Mouse (Mus musculus): ENCODE measurements around the gene 4931406C07Rik. TPM values are rescaled to one million over a fixed set of nuclear protein-coding genes. Genes with fewer than 3 reads are reported as not detected.

The 4931406C07Rik gene
- polyA plus RNA-seq, 1 experiment: 5.2 TPM

DNA sequence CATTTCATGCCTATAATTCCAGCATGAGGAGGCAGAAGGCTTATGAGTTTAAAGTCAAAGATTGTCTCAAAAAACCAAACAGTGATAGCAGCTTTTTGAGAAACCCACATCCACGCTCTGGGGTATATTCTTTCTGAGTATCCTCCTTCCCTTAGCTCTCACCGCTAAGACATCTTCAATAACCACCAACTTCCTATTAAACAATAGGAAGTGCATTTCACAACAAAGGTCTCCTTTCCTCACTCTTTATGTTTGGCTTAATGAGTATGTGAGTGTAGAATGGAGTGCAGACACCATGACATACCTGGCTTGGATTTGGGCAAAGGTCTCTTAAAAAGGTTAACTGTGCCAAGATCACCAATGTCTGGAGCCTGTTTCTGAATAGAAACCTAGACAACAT lies 32.3 kb downstream of the 4931406C07Rik start:
- H3K4me3 ChIP-seq (replicated peaks): no peak overlapping the region
- H3K4me1 ChIP-seq: peaks cover 27% of the 10 kb centered on the region
- H3K9me3 ChIP-seq: no peaks in the 10 kb centered on the region
- peaks cover 89% of the 10 kb centered on the region for H3K36me3 ChIP-seq (replicated peaks; ENCODE audit: low read length)
- no peaks in the 10 kb centered on the region for H3K27me3 ChIP-seq (replicated peaks)
- TF ChIP-seq GATA1 (IDR thresholded peaks at IDR 0.05; ENCODE audit: borderline replicate concordance, low read length) (no peak), FLI1 (IDR thresholded peaks at IDR 0.05; ENCODE audit: low read length) (no peak)

DNA sequence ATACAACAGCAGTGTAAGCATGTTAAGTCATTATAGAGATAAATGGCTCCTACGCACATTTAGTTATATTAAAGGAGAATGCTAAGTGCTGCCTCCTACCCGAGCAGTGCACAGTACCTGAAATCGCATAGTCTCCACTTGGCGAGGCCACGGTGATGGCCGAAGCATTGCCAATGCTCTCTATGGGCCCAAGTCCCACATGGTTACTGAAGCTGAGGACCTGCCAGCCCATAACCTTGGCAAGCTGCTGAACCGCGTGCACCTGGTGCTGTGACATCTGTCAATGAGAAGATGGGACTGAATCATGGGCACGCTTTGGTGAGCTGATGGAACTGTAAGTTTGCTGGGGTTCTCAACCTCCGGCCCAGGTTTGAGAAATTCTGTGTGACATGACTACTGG lies 42.8 kb downstream of the 4931406C07Rik start:
- Histone ChIP-seq H3K36me3 (replicated peaks; ENCODE audit: low read length) (peaks cover 89% of the 10 kb centered on the region), H3K4me3 (replicated peaks) (no peak overlapping the region), H3K27me3 (replicated peaks) (no peaks in the 10 kb centered on the region), H3K9me3 (no peaks in the 10 kb centered on the region), H3K4me1 (peaks cover 9% of the 10 kb centered on the region; the same call in 1 of the 2 replicates)
- no peak for TF ChIP-seq GATA1 (IDR thresholded peaks at IDR 0.05; ENCODE audit: borderline replicate concordance, low read length)
- TF ChIP-seq FLI1 (IDR thresholded peaks at IDR 0.05; ENCODE audit: low read length): no peak

DNA sequence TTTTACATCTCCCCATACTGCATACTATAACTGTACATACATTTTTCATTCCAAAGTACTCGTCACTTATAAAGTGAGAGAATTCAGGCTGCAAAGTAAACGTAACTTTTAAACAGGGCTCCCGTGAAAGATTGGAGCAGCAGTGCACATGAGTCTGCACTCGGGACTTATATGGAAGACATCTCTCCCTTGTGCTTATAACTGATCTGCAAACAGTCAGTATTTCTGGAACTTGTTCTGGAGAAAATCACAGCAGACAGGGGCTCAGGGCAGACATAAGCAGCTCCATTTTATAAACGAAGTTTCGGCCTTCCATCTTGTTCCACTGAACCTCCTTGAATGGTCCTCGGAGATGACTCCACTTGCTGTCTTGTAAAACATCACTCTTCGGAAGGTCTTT lies 44.3 kb downstream of the 4931406C07Rik start:
- H3K36me3 ChIP-seq (replicated peaks; ENCODE audit: low read length): peaks cover 77% of the 10 kb centered on the region
- peaks cover 9% of the 10 kb centered on the region; the same call in 1 of the 2 replicates for H3K4me1 ChIP-seq
- TF ChIP-seq GATA1 (IDR thresholded peaks at IDR 0.05; ENCODE audit: borderline replicate concordance, low read length) (no peak), FLI1 (IDR thresholded peaks at IDR 0.05; ENCODE audit: low read length) (no peak)

DNA sequence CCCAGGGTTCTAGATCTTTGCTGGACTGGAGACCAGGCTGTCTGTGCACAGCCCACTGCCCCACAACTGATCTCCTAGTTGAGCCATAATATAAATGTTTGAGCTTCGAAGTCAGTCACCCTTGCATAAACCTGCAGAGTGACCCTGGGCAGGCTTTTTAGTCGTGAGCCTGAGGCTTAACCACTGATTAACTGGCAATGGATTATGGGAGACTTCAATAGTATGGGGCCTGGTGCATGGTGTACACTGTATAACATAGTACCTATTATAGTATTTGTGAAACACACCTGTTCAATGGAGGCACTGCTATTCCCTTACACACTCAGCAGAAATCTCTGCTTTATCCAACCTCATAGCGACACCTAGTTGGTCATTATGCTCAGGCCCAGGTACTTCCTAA lies 50.0 kb downstream of the 4931406C07Rik start:
- peaks cover 11% of the 10 kb centered on the region; the same call in 1 of the 2 replicates for H3K4me1 ChIP-seq
- peaks cover 21% of the 10 kb centered on the region for H3K27me3 ChIP-seq (replicated peaks)
- H3K9me3 ChIP-seq: no peaks in the 10 kb centered on the region
- H3K4me3 ChIP-seq (replicated peaks): no peak overlapping the region
- peaks cover 20% of the 10 kb centered on the region for H3K36me3 ChIP-seq (replicated peaks; ENCODE audit: low read length)
- TF ChIP-seq GATA1 (IDR thresholded peaks at IDR 0.05; ENCODE audit: borderline replicate concordance, low read length): no peak

More for the DNA sequence above, 44.3 kb downstream of the 4931406C07Rik start:
- H3K4me3 ChIP-seq (replicated peaks): no peak overlapping the region
- no peaks in the 10 kb centered on the region for H3K27me3 ChIP-seq (replicated peaks)
- H3K9me3 ChIP-seq: no peaks in the 10 kb centered on the region

DNA sequence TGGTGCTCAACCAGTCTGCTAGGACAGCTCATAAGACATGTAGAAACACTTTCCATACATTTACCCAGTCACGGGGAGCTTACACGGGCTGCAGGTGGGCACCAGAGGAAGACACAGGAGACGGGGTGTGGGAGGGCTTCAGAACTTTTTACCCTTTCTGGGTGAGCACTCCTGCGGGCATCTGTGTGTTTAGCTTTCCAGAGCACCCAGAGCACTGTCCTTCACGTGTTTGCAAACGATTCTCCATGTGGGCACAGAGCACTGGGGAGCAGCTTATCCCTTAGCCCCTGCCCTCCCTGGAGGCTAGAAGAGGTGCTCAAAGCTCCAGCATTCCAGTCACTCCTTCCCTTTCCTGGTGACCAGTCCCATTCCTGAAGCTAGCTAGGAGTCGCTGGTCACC lies 51.7 kb downstream of the 4931406C07Rik start:
- Histone ChIP-seq H3K36me3 (replicated peaks; ENCODE audit: low read length) (peaks cover 7% of the 10 kb centered on the region), H3K4me3 (replicated peaks) (no peak overlapping the region), H3K9me3 (no peaks in the 10 kb centered on the region), H3K27me3 (replicated peaks) (peaks cover 21% of the 10 kb centered on the region), H3K4me1 (peaks cover 11% of the 10 kb centered on the region; the same call in 1 of the 2 replicates)
- no peak for TF ChIP-seq FLI1 (IDR thresholded peaks at IDR 0.05; ENCODE audit: low read length)
- TF ChIP-seq GATA1 (IDR thresholded peaks at IDR 0.05; ENCODE audit: borderline replicate concordance, low read length): no peak

DNA sequence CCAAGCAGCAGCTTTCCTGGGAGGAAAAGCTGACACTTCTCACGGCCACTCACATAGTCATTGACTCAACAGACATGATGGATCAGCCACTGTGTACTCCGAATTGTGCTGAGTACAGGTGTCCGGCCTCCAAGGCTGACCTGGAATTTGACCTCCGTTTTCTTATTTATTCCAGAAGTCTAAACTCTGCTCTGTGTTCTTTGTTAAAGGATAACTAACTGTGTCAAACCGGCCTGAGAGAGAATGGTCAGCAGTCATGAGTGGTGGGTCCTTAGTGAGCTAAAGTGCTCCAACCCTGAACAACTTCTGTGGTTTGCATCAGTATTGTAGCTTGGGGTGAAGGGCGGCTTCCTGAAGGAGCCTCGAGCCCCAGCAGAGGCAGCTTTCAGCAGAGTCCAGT lies 54.1 kb downstream of the 4931406C07Rik start:
- TF ChIP-seq GATA1 (IDR thresholded peaks at IDR 0.05; ENCODE audit: borderline replicate concordance, low read length) (no peak), FLI1 (IDR thresholded peaks at IDR 0.05; ENCODE audit: low read length) (no peak)
- H3K27me3 ChIP-seq (replicated peaks): peaks cover 25% of the 10 kb centered on the region

DNA sequence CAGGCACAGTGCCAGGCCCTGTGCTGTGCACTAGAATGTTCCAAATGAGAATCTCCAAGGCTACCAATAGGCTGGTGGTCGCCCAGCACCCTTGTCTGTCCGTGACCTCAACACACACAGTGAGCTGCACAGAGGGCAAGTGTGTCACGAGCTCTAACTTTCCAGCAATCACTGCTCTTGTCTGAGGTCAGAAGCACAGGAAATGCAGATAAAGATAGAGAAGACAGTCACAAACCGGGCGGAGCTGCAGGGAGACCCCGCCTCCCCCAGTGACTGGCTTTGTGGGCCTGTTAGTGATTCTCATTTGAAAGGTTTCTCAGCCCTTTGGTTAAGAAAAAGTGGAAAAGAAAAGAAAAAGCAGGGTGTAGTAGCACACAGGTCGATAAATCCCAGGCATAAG lies 55.9 kb downstream of the 4931406C07Rik start:
- Histone ChIP-seq H3K27me3 (replicated peaks) (peaks cover 27% of the 10 kb centered on the region), H3K9me3 (peaks cover 15% of the 10 kb centered on the region), H3K4me3 (replicated peaks) (no peak overlapping the region), H3K36me3 (replicated peaks; ENCODE audit: low read length) (no peaks in the 10 kb centered on the region), H3K4me1 (peaks cover 8% of the 10 kb centered on the region; the same call in 1 of the 2 replicates)
- TF ChIP-seq GATA1 (IDR thresholded peaks at IDR 0.05; ENCODE audit: borderline replicate concordance, low read length) (no peak), FLI1 (IDR thresholded peaks at IDR 0.05; ENCODE audit: low read length) (no peak)

More for the DNA sequence above, 54.1 kb downstream of the 4931406C07Rik start:
- Histone ChIP-seq H3K4me3 (replicated peaks) (no peak overlapping the region), H3K36me3 (replicated peaks; ENCODE audit: low read length) (no peaks in the 10 kb centered on the region), H3K9me3 (peaks cover 14% of the 10 kb centered on the region), H3K4me1 (peaks cover 11% of the 10 kb centered on the region; the same call in 1 of the 2 replicates)

DNA sequence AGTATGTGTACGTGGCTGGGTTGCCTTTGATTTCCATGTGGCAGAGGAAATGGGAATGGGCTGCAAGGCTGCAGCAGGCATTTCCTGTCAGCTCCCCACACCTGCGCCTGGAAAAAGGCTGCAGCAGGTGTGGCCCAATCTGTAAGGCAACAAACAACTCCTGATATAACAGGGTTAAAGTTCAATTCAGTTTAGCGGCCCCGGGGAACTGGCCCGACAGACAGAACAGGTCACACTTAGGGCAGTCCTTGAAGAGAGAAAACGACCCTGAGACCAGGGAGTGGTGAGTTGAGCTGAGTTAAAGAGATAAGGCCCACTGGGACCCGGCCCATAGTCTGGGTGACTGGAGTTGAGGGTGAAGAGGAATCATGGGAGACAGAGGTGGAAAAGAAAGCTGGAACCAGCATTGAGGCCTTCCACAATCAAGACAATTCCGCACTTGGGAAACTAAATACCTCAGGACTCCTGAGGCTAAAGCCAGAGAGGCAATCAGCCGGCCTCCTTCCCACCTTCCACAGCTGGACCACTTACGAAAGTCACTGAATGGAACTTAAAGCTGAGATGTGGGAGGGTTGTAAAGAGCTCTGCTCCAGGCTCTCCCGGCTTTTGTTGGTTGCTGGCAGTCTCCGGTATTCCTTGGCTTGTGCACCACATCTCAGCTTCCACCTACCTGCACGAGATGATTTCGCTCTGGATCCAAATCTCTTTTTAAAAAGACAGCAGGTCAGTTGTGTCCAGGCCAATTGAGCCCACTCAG lies 60.8 kb downstream of the 4931406C07Rik start:
- Histone ChIP-seq H3K27me3 (replicated peaks) (peaks cover 24% of the 10 kb centered on the region), H3K4me1 (peaks cover 24% of the 10 kb centered on the region), H3K4me3 (replicated peaks) (no peak overlapping the region), H3K9me3 (peaks cover 15% of the 10 kb centered on the region), H3K36me3 (replicated peaks; ENCODE audit: low read length) (no peaks in the 10 kb centered on the region)
- TF ChIP-seq FLI1 (IDR thresholded peaks at IDR 0.05; ENCODE audit: low read length): no peak
- TF ChIP-seq GATA1 (IDR thresholded peaks at IDR 0.05; ENCODE audit: borderline replicate concordance, low read length): no peak

DNA sequence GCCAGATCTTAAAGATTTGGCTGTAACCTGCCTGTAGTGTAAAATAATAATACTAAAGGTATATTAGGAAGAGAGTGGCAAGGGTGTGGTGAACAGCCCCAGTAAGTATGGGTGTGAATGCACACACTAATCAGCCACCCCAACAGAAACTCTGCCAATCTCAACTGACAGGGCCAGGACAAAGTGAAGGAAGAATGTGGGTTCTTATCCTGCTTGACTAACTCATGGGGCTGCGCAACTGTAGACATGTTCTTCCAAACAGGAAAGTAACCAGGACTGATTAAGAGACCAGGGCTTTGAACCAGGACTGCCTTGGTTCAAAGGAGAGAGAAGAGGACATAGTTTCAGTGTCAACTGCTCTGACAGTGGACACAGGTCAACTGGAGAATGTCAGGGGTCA lies 64.1 kb downstream of the 4931406C07Rik start:
- Histone ChIP-seq H3K4me3 (replicated peaks) (no peak overlapping the region), H3K4me1 (peaks cover 55% of the 10 kb centered on the region), H3K9me3 (peaks cover under 1% of the 10 kb centered on the region; the same call in 1 of the 2 replicates), H3K27me3 (replicated peaks) (peaks cover 45% of the 10 kb centered on the region), H3K36me3 (replicated peaks; ENCODE audit: low read length) (no peaks in the 10 kb centered on the region)
- TF ChIP-seq FLI1 (IDR thresholded peaks at IDR 0.05; ENCODE audit: low read length) (no peak), GATA1 (IDR thresholded peaks at IDR 0.05; ENCODE audit: borderline replicate concordance, low read length) (no peak)

DNA sequence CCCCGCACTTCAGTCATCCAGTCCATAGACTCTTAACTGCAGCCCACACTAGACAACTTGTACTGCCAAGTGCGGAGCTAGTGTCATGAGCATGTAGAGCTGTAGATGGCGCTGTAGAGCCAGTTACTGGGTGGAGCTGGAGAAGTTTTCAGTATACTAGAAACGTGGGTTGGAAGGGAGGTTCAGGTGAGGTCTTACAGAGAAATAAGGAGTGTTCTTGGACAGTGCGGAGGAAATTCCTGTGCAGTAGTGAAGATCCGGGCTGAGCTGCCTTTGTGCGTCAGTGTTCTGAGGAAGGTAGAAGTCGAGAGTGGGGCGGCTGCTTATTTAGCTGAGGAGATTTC lies 64.7 kb downstream of the 4931406C07Rik start:
- Histone ChIP-seq H3K27me3 (replicated peaks) (peaks cover 50% of the 10 kb centered on the region), H3K4me1 (peaks cover 55% of the 10 kb centered on the region), H3K36me3 (replicated peaks; ENCODE audit: low read length) (no peaks in the 10 kb centered on the region), H3K9me3 (no peaks in the 10 kb centered on the region), H3K4me3 (replicated peaks) (peak overlapping the region; percentile 39)
- TF ChIP-seq GATA1 (IDR thresholded peaks at IDR 0.05; ENCODE audit: borderline replicate concordance, low read length) (no peak), FLI1 (IDR thresholded peaks at IDR 0.05; ENCODE audit: low read length) (no peak)
